Comparison of ENCODE assay signal across 12 mouse cellular contexts in the genomic region with DNA sequence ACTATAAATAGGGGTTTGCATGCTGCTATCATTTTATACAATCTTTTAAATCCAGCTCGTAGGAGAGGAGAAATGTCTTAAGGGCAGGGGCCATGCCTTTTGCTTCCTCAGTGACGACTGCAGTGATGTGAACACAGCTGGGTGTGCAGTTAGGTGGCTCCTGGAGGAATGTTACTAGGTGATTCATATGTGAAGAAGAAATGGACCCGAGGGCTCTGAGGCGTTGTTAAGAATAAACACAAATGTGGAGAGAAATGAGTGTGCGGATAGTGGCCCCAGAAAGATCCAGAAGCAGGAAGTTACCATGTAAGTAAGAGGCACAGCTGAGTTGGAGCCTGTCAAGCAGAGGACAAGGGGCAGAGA.
"Had no signal": no experiment of that assay in that cellular context is flagged by ENCODE, and none has a peak within 500 bp of the region (broad histone marks: within the 10 kb centered on the region; RNA-seq: fewer than 3 reads in every experiment).

No protein-coding gene starts in this region.

- H3K36me3 ChIP-seq: limb, embryonic 10.5 days; limb, embryonic 13.5 days; liver, embryonic 13.5 days had no signal

- H3K27ac ChIP-seq: limb, embryonic 10.5 days; limb, embryonic 13.5 days; liver, embryonic 13.5 days had no signal

- H3K4me2 ChIP-seq: limb, embryonic 13.5 days; liver, embryonic 13.5 days; midbrain, embryonic 11.5 days had no signal

- H3K27me3 ChIP-seq: limb, embryonic 13.5 days; liver, embryonic 13.5 days had no signal

- H3K9me3 ChIP-seq: limb, embryonic 10.5 days; liver, embryonic 13.5 days had no signal

- H3K9ac ChIP-seq: limb, embryonic 13.5 days; liver, embryonic 13.5 days had no signal

- H3K4me3 ChIP-seq: limb, embryonic 10.5 days; limb, embryonic 13.5 days; liver, embryonic 13.5 days had no signal

- DNase-seq: kidney, adult 2 months; kidney, postnatal 14 days; kidney, postnatal 4 days; liver, embryonic 13.5 days; lung, adult 2 months; lung, postnatal 14 days; lung, postnatal 4 days; midbrain, embryonic 14.5 days; thymus, postnatal 25 days had no signal
